Mouse (Mus musculus): ENCODE data around the gene Pcnp.
"Not testable (repeated sequence)": the region's sequence is repeated elsewhere in the genome, so short reads cannot be mapped to it uniquely, and the experiment has no call there.

The Pcnp gene

DNA sequence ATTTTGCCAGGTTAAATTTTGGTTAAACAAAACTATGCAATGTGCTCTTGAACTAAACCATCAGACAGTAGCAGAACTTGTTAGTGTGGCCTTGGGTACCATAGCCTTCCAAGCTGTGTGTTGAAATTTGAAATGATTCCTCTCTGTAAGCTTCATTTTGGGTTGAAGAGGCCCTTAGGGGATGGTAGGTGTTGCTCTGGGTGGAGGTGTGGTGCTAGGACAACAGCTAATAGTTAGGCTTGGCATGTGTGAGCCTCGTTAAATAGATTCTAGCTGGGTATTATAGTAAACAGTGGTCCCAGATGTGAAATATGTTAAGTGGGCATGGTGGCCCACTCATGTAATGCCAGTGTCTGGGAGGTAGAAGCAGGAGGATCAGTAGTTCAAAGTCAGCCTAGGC lies 62.3 kb downstream of the Pcnp start:
- DNase-seq (ENCODE audit: low spot score in 2 of 2): no peak

DNA sequence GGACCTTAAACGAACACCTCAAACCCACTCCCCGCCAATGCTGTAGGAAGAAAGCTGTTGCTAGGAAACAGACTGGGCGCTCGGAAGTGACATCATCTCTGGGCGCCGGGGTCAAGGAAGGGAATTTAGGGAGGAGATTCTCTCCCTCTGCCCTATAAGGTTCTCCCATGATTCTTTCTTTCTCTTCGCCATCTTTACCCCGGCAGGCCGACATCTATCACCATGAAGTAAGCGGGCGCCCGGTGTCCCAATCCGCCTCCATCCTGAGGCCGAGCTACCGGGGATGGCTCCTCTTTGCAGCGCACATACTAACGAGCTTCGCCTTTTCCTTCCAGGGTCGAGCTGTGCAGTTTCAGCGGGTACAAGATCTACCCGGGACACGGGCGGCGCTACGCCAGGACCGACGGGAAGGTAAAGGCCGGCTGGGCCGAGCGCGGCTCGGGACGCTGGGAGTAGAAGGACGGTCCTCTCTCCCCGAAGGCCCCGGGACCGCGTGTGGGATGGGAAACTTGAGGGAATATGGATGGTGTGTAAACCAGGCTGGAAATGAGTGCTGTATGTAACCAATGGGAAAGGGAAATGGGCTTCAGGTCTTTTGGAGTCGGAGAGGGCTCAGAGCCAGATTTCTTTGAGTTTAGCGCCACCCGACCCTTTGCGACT lies 63.2 kb downstream of the Pcnp start, which contains the start of gene Rpl24:
Rpl24 (plus strand) TSS at position 64 of the 660 bp plus-strand sequence.
- DNase-seq (ENCODE audit: low spot score in 2 of 2): peak; percentile 89 to 92

DNA sequence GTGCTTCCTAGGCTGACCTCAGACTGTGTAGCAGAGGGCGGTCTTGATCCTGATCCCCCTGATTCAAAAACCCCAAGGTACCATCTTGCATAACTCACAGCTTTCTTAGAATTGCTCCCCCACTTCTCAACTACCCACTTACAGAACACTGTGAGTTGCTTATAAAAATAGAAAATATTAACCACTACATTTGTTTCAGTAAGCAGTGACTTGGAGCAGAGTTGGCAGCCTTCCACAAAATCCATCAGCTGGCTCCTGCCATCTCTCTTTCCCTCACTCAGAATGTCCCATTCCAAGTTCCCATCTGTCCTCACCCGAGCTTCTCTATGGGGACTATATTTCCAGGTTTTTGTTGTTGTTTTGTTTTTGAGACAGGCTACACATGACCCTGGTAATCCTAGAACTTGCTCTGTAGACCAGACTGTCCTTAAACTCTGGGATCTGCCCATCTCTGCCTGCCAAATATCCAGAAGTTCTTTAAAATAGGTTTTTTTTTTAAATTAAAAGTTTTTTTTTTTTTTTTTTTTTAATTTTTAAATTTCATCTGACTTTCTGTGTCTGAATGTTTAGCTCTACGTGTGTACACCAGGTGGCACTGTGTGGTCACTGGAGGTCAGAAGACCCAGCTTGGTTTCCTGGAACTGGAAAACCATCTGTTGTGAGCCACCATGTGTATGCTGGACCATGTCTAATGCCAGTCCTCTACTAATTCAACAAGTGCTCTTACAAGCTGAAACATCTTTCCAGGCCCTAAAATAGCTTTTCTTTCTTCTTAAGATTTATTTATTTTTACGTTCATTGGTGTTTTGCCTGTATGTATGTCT lies 65.2 kb downstream of the Pcnp start:
- peak; percentile 42 to 53 for DNase-seq (ENCODE audit: low spot score in 2 of 2)

DNA sequence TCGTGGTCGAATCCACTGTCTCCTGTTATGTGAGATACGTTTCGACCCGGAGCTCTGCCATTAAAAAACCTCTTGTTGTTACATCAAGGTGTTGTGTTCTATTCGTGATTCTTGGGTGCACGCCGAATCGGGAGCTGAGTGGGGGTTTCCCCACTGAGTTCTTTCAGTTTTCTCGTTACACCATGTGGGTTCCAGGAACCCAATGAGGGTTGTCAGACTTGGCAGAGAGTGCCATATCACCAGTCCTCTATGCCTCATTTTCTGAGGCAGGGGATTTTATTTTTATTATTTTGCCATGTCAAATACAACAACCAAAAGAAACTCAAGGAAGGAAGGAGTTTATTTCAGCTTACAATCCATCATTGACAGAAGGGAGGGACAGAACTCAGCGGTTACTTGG lies 66.5 kb downstream of the Pcnp start:
- not testable (repeated sequence) for DNase-seq (ENCODE audit: low spot score in 2 of 2)
